Mouse (Mus musculus) heart, postnatal 4 days (tissue): ENCODE results near the gene Arvcf. TPM values are rescaled to one million over a fixed set of nuclear protein-coding genes. Genes with fewer than 3 reads are reported as not detected.

Experiments used
- DNase-seq: peaks from one replicate; pipeline ENCODE4 v3.0.0; 2021
- total RNA-seq, 2 experiments: library from RNA; stranded (reverse); gene quantifications; 2 replicates each; pipeline ENCODE4 v1.2.3; 2021

The Arvcf gene
- 10 to 100 TPM; 43.5 to 44.2 TPM for total RNA-seq

DNA sequence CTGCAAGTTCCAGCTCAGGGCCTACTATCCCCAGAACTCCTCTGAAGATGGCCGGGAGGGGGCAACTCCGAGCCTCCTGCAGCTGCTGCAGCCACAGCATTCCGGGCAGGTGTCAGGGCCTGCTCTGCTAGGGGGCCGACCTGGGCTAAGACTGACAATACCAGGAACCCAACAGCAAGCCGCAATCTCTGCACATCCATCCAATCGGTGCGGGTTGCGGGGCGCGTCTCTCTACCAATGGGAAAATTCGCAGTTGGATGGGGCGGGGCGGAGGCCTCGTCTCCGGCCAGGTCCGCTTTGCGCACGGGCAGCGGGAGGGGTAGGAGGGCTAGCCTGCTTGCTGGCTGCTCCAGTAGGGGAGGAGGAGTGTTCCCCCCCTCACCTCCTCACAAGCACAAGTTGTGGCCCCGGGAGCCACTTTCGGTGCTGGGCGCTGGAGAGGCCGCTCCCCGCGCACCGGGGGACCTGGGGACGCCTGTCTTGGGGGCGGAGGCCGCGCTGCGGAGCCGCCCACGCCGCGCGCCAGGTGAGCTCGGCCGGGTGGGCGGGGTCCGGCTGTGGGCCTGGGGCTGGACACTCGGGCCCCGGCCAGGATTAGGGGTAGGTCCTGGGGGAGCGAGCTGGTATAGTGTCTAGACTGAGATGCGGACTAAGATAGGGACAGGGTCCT, at the start of gene Arvcf, which contains the start of gene Tango2:
Gene Arvcf, plus strand, starts transcription at position 252 of the 670 bp plus-strand sequence.
Gene Tango2, minus strand, starts transcription at position 173 of the 670 bp plus-strand sequence.
- DNase-seq, result peak; percentile 91

DNA sequence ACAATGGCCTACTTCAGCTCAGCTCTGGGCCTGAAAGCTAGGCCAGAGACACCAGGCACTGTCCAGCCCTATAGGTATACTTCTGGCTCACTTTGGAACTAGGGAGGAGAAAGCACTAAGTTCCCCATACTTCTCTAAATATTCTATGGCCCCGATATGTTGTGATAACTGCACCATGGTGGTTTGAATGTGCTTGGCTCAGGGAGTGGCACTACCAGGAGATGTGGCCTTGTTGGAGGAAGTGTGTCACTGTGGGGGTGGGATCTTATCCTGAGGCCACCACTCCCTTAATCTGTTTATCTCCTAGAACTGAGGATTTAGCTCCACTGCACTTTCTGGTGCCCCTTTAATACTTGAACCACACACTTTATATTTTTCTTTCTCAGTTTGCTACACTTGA, 39.8 kb upstream of the Arvcf start:
- DNase-seq, result no peak

DNA sequence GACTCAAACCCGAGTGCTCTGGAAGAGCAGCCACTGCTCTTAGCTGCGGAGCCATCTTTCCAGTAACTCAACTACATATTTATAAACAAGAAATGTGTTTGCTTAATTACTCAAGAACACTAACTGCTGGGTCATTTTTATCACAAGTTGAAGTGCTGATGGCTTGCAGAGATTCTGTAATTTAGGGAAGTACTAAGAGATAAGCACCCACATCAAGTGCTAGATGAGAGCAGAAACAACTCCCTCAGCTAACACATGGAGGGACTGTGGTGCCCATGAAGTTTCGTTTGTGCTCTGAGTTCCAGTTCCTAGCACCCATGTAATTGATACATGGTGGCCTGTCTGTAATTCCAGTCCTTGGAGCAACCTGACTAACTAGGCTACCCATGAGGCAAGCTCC, 29.0 kb upstream of the Arvcf start:
- no peak for DNase-seq

DNA sequence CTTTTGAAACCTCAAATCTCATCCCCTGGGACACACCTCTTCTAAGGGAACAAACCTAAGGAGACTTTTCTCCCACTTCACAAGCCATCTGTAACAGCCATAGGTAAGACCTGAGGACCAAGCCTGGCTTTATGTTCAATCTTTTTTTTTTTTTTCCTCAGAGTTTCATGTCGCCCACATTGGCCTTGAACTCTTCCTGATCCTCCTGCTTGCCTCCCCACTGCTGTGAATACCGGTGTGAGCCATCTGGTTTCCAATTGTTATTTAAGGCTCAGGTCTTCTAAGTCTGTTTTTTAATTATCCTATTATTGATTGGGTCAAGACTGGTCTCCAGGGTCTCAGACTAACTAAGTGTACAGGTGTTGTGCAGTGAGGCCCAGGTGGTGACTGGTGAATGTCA, 26.5 kb upstream of the Arvcf start:
- DNase-seq, result no peak

DNA sequence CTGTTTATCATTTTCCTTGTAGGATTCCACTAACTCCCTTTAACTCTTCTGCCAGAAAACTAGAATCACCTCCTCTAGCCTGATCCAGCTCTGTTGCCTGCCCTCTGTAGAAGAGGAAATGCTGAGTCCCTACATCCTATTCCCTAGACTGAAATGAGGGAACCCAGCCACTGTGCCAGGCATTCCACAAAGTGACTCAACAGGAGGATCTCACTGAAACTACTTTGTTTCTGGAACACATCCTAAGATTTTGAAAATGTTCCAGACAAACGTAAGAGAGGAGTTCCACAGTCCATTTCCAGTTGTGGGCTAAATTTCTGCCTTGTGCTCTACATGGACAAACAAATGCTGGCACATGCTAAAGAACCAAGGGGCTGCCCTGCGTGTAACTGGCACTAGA, 24.5 kb upstream of the Arvcf start:
- no peak for DNase-seq

DNA sequence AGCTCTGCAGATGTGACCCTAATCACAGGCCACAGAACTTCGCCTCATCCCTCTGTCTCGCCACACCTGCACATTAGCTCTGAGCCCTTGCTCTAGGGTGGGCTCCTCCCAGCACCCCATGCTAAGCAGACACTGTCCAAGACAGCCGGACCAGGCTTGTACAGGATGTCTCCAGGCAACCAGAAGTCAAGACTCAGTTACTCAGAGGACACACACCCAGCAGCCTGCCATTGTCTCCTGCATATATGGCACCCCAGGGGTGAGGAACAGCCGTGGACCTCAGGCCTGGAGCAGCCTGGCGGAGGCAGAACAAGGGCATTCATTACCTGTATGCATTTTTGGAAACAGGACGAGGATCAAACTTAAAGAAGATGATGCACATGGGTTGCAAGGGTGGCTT, 24.0 kb upstream of the Arvcf start:
- DNase-seq, result no peak

DNA sequence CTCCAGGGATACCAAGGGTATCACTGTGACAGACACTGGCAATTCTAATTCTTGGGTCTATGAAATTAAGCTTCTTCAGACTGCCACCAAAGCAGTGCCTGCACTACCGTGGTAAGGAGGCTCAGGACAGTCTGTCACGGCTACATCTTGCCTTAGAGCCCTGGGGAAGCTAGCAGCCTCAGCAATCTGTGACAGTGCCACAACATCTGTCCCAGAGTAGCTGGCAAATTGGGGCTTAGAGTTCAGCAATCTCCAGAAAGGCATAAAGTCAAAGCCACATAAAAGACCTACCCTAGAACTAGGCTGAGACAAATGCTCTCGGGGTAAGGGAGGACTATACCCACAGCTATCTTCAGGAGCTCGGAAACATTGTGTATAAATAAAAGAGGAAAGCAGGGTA, 22.2 kb upstream of the Arvcf start:
- no peak for DNase-seq

DNA sequence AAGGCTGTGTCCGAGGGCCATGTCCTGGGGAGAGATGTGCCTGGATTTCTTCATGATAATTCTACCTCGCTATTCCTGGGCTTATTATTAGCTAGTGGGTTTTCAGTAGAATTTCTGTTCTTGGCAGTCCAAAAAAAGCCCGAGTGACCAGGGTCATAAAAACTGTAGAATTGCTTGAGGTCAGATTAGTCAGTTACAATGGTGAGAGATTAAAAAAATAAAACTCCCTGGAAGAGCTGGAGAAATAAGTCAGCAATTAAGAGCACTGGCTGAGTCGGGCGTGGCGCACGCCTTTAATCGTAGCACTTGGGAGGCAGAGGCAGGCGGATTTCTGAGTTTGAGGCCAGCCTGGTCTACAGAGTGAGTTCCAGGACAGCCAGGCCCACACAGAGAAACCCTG, 20.0 kb upstream of the Arvcf start:
- DNase-seq, result no peak

DNA sequence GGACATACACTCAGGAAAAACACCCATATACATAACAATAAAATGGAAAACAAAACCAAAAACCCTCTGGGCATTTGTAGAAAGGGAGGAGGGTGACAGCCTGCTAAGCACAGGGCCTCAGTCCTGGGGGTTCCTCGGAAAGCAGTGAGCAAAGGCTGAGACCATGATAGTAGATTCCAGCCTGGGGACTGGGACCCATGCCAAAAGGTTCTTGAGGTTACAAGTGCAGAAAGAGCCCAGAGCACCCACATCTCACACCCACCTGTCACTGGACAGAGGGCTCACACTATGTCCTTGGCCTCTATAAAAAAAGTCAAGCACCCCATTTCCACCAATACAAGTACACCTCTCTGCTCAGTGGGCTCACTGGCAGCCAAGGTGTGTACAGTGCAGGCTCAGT, 19.5 kb upstream of the Arvcf start:
- peak; percentile 50 for DNase-seq

DNA sequence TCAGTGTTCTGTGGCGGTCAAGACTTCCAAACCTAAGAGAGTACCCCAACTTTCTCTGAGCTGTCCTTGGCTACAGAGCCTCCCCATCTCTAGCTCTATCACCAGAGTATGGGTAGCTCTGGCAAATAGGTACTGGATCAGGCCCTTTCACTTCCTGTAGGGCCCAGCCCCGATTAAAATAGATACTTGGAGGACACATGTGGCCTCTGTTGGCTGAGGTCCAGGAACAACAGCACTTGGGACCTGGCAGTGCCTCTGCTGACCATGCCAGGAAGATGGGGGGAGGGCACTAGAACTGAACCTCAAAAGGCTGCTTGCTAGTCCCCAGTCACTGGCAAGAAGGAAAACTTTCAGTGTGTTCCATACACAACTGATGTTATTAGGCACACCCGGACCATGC, 14.0 kb upstream of the Arvcf start:
- DNase-seq, result peak; percentile 66

DNA sequence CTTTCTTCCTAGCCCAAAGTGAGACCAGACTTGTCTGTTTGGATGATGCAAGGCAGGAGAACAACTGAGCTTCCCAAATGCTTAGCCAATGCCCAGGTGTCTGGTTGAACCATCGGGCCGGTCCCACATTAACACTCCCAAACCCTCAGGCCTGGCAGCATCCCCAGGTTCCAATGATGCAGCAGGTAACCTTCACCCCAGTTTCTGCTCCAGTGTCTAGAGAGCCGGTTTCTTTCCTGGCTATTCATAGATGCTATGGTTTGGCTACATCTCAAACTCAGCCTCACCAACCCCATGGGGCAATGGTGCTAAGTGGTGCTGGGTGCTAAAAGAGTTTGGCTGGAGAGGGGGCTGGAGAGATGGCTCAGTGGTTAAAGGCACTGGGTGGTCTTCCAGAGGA, 12.0 kb upstream of the Arvcf start:
- no peak for DNase-seq

DNA sequence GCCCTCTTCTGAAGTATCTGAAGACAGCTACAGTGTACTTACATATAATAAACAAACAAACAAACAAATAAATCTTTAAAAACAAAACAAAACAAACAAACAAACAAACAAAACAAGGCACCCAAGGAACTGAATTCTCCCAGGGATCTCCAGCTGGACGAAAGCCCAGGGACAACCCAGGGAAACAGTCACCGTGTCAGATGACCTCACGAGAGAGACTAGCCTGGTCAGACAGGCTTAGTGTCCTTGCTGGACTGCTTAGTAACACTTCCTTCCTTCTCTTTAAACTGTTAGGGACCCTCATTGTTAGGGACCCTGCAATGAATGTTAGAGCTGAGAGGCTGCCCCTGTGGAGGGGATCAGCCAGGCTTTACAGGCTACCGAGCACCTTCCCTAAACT, 10.7 kb upstream of the Arvcf start:
- no peak for DNase-seq

DNA sequence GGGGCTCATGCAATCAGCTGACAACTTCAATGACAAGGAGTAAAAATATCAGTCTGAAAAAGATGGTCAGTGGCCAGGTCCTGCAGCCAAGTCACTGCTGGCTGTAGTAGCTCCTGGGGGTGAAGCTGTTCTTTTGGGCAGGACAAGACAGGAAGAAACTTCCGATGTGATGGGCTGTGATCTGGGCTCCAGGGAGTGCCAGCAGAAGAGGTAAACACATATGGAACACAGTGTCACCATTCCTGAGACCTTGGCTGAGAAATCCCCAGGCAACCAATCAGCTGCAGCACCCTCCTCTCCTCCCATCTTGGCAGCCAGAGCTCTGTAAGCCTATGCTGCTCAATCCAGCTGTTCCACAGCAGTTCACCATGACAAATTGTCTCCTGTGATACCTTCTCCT, 8.1 kb upstream of the Arvcf start:
- DNase-seq, result peak; percentile 21

DNA sequence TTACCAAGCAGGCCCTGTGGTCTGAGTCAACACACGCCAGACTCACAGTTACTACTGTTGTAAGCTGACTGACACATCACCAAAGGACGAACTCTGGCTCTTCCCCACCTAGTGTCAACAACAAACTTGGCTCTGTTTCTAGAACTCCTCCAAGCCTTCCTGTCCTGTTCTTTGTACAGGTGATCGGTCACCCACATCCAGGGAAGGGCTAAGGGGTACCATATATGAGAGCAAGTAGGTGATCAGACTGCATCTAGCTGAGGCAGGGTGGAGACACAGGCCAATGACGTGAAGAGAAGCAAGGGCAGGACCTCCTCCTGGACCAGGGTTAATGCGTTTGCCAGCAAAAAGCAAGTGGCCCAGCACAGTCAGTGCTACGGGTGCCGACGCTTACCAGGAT, 6.4 kb upstream of the Arvcf start:
- DNase-seq, result no peak

DNA sequence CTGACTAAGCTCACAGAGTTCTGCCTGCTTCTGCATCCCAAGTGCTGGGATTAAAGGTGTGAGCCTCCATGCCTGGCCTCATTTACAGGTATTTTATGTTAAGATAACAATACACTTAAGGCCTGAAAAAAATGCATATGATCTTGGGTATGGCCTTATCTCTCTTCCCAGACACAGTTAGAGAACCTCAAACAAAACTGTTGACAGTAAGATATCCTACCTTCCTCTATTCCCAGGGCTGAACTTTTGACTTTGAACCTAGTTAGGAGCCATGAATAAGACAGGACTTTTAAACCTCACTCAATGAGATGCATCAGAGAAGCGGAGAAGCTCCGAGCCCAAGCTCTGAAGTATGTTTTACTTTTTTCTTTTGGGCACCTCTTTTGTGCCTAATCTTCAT, 5.9 kb upstream of the Arvcf start:
- no peak for DNase-seq

DNA sequence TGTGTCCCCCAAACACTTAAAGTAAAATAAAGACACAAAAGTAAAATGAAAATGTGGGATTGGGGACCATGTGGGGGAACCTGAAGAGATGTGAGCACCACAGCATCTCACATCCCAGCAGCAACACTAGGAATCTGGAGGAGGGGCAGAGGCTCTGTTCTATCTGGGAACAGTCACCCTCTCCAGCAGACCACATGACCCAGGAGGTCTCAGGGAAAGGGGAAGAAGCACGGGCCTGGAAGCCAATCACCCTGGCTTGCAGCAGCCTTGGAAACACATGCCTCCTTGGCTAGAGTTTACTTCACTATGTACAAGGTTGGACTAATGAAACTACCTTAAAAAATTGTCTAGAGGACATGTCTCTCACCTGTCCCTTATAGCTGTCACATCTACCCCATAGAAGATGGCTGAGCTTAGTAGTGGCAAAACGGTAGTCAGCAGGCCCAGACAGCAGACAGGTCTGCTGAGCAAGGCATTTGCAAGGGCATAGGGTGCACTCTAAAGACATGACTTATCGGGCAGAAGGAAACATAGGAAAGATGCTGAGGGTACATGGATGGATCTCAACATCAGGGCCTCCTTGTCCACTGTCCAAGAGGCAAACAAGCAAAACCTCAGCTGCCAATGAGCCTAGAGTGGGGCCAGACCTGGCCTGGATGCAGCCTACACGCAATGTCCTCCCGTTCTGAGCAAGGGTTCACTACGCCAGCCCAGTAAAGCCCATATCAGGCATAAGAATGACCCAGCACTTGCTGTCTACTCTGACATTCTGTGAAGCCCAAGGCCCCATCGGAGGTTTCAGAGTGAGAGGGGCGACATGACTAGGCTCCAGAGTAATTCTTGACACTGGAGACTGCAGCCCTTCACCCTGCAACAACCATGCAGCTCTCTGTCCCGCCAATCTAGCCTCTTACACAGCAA, 5.1 kb upstream of the Arvcf start:
- DNase-seq, result peak; percentile 20

DNA sequence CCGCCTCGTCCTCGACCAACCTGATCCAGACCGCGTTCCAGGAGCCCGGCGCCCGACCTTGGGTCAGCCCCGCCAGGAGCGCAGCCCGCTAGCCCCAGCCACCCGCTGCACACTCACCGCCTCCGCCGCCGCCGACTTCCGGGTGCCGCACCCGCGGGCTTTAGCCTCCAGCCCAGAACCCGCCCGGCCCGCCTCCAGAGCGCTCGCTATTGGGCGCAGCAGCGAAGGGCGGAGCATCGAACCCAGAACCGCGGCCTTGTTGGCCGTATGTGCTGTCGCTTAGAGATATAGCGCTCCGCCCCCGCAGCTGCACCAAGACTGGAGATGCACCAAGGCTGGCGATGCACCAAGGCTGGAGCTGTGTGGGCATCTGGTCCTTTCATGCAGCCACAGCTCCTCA, 4.2 kb upstream of the Arvcf start:
- peak; percentile 97 for DNase-seq

DNA sequence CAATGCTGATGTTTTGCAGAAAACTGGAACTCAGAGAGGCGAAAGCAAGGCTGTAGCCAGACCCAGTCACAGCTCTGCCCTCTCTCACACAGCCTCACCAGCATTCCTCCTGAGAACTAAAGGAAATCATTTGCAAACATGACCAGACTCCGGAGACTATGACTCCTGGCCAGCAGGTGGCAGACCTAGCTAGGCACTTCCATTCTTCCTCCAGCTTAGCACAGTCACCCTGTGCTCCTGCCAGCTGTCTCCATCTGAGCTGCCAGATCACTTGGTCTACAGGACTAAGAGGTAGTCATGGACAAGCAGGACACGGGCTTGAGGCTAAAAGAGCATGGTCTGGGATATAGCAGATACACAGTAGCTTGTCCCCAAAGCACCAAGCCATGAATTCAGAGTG, 2.7 kb upstream of the Arvcf start:
- peak; percentile 89 for DNase-seq

DNA sequence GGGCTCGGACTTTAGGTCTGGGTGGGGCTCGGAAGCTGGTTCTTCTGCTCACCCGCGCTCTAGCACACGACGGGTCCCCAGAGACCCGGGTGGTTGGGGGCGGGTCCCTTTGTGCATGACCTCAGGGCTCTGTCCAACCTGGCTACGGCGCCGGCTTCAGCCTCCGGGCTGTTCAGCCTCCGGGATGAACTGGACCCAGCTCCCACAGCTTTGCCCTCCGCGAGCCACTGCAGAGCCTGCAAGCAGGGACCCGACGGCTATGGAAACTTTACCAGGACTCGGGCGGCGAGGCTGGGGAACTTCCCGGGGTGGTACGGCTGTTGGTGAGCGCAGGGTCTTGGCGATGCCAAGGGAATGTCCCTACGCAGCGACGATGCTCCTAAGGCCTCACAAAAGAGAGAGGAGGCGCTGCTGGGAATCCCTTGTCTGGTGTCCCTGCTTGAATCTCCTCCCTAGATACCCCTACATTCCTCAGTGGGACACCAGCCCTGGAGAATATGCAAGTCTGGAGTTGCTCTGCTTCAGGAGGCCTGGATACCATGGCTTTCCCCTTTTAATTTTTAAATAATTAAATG, 706 bp downstream of the Arvcf start:
- DNase-seq, result peak; percentile 52

DNA sequence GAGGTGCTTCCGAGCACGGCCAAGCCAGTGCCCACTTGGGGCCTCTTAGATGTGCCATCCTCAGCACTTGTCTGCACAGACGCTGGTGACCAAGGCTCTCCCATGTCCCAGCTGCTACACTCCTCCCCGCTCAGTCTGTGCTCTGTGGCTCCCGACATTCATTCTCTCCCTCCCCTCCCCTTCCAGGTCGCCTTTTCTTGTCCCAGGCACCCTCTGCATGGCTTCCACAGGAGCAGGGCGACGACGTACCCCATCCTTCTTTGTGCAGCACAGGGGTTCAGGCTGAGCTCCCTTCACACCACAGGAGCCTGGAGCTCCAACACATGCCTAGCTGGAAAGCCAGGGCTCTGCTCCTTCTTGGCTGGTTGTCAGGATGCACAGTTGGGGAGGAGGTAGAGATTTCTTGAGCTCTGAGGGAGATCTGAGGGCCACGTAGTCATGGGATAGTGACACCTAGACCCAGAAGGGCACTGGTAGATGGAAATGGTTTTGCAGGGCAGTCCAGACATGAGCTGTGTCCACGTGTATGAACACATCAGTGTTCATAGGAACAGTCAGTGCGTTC, 1.9 kb downstream of the Arvcf start:
- DNase-seq, result no peak

DNA sequence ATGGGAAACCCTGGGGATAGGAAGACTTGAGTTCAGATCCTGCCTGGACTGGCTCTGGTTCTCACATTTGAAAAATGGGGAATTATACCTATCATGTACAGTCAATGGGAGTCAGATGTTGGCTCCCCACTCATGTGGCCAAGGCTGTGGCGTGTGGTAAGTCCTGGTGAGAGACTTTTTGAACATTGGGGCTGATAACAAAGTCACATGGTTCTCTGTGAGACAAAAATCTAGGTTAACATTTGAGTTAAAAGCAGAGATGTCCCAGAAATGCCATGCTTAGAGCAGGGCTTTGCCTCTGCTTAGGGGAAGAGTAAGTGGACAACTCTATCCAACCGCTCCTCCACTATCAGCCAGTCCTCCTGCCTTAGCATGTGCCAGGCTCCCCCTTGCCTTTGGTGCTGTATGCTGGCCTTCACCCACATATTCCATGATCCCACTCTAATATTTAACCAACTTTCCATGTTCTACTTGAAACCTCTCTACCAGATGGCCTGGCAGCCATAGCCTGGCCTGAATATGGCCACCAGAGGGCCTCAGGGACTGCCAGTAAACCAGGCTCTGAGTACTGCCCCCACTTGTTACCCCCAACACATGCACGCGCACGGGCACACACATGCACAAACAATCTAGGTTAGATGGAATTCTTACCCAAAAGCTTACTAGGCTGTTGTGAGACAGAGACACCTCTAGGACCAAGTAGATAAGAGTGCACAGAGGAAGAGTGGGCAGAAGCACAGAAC, 3.5 kb downstream of the Arvcf start:
- DNase-seq, result peak; percentile 56

DNA sequence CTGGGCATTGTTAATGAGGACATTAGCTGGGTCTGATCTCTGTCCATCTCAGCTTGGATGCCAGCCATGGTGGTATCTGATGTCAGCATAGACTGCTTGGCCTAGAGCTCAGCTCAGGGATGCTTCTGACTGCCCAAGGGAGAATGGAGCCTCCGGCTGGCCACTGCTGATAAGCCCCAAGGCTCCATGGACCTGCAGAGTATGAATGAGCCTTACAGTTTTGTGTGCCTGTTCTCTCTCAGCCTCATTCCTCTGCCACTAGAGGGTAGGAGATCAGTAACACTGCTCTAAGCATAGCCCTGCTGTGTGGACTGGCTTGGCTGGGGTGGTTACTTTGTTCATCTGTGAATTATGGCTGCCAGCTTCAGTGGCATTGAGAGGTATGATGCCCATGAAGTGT, 5.1 kb downstream of the Arvcf start:
- no peak for DNase-seq

DNA sequence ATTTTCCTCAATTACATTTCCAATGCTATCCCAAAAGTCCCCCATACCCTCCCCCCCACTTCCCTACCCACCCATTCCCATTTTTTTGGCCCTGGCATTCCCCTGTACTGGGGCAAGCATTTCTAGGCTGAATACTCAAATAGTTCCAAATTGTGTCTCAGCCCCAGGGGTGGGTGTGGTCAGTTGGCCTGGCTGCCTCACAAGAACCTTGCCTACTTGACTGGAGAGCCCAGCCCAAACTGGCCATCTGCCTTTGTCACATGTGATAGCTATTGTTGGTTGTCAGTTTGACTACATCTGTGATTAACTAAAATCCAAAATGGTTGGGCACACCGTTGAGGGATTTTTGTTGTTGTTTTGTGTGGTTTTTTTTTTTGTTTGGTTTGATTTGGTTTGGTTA, 9.0 kb downstream of the Arvcf start:
- no peak for DNase-seq
